Mouse (Mus musculus) C2C12 (cell line): ENCODE data around the gene Ccnd3.

Experiments
- CTCF ChIP-seq: IDR thresholded peaks from one replicate; pipeline ENCODE4 v1.5.1; 2011; ENCODE audit not compliant: control insufficient read depth, insufficient read depth, insufficient read length
- FOSL1 ChIP-seq: IDR thresholded peaks from one replicate; pipeline ENCODE4 v1.8.0; 2011; ENCODE audit warnings: mild to moderate bottlenecking, low read length; ENCODE audit not compliant: poor library complexity, insufficient read depth, severe bottlenecking
- MAX ChIP-seq: IDR thresholded peaks from one replicate; pipeline ENCODE4 v1.6.1; 2011; ENCODE audit warnings: mild to moderate bottlenecking, control low read depth
- MYOD1 ChIP-seq: IDR thresholded peaks from one replicate; pipeline ENCODE4 v1.6.1; 2011; ENCODE audit warnings: low read depth; ENCODE audit not compliant: control insufficient read depth, insufficient read length
- MYOG ChIP-seq: IDR thresholded peaks from one replicate; pipeline ENCODE4 v1.6.1; 2011; ENCODE audit not compliant: control insufficient read depth, insufficient read length; ENCODE audit errors: extremely low read depth
- USF1 ChIP-seq: IDR thresholded peaks from one replicate; pipeline ENCODE4 v1.6.1; 2011; ENCODE audit warnings: low read depth, mild to moderate bottlenecking, control low read depth, moderate library complexity

DNA sequence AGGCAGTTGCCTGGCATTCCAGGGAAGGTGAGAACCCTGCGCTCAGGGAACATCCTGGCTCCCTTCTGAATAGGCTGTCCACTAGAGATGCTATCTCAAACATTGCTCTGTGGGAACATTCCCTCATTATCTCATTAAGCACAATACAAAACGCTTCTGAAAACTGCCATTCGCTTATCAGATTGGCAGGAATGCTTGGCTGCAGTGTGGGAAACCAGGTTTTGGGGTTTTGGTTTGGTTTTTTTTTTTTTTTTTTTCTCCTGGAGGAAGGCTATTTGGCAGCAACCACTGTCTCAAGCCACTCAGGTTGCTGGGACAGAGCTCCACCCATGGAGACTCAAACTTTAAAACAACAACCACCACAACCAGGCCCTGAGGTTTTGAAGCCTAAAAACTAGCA, 25.0 kb upstream of the Ccnd3 start:
- TF ChIP-seq CTCF (no peak), MYOG (no peak), USF1 (no peak), MYOD1 (no peak), FOSL1 (no peak), MAX (no peak)
